Mouse (Mus musculus) gastrocnemius, adult 18-20 months (tissue): ENCODE measurements around the gene Shkbp1. TPM values are rescaled to one million over a fixed set of nuclear protein-coding genes. Genes with fewer than 3 reads are reported as not detected.

ENCODE experiments used
- DNase-seq: peaks from one replicate; pipeline ENCODE4 v3.0.0; 2021; ENCODE audit warnings: low spot score
- long read RNA-seq, 2 experiments: library from polyadenylated mRNA; stranded (forward); transcript quantifications; one replicate each; pipeline ENCODE4 v2.0.0; 2021
- total RNA-seq, 2 experiments: library from RNA; stranded (reverse); gene quantifications; 2 replicates each; pipeline ENCODE4 v1.2.3; 2021

The Shkbp1 gene
- 1 to 10 TPM; 2.2 to 3.0 TPM for total RNA-seq
- long read RNA-seq, experiment 1, transcript Shkbp1-201 (18 exons, 2,358 nt), result major isoform, 5 of 6 reads
- long read RNA-seq, experiment 1, partial matches to known transcripts, result 0 of 6 reads
- long read RNA-seq, experiment 1, other reads (novel, unspliced or antisense), result 1 of 6 reads
- long read RNA-seq, experiment 2, transcript Shkbp1-201 (18 exons, 2,358 nt), result major isoform, 5 of 8 reads
- long read RNA-seq, experiment 2, partial matches to known transcripts, result 0 of 8 reads
- long read RNA-seq, experiment 2, other reads (novel, unspliced or antisense), result 3 of 8 reads

DNA sequence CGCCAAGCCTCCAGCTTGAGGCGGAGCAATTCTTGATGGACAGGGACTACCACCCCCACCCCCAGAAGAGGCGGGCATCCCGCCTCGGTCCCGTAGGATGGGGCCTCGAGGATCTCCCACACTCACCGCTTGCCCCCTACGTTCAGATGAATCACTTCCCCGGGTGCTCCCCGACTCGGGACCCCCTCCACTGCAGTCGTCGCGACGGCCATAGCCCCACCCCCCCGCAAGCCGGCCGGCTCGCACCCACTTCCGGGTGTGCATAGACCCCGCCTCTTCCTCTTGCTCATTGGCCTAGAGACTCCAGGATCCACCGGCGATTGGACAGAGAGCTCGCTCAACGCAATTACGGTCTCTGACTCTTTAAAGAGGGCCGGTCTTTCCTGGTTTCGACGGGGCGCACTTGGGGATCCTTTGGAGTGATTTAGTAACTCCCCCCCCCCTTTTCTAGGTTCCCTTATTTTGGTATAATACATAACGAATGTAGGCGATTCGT is at the start of gene Shkbp1:
TSS of gene Shkbp1 (minus strand) at position 275 of the 496 bp plus-strand sequence.
- DNase-seq, result peak; percentile 88

DNA sequence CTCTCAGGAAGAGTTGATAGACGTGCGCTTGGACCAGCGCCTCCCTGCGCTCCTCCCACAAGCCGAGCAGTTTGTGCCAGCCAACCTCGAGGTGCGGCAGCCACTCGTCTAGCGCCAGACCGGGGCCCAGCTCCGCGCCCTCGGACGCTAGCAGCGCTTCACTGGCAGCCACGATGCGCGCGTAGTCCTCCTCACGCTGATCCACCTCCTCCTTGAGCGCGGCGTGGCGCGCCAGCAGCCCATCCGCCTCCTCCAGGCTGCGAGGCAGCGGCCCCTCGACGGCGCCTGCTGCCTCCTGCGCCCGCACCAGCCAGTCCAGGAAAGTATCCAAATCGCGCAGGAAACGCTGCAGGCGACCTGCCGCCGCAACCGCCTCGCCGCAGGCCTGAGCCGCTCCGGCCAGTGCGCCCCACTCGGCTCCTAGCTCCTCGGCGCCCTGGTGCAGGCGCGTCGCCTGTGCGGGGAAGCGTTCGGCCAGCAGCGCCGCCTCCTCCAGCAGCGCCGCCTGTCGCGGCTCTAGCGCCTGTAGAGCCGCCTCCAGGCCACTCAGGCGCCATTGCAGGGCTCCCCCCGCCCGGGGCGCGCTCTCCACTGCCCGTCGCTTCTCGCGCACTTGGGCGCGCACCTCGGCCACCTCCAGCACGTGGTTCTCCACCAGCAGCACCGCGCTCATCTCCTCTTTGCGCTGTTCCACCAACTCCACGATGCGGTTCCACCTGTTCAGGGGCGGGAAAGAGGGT is 48.6 kb upstream of the Shkbp1 start:
- no peak for DNase-seq

DNA sequence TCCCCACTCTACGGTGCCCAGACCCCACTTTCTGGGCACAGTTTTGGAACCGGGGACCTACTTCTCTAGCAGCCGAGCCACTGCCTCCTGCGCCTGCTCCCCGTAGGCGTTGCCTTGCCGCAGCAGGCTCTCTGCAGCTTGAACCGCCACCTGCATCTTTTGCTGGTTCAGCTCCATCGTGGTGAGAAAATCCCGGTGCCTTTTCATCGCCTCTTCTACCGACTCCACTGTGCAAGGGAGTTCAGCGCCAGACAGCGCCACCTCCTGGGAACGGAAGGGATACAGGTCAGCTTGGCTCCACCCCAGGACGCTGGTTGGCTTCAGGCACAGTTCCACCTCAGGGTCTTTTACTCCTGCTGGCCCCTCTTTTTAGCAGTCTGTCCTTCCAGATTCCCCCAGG is 46.9 kb upstream of the Shkbp1 start:
- peak; percentile 36 for DNase-seq

DNA sequence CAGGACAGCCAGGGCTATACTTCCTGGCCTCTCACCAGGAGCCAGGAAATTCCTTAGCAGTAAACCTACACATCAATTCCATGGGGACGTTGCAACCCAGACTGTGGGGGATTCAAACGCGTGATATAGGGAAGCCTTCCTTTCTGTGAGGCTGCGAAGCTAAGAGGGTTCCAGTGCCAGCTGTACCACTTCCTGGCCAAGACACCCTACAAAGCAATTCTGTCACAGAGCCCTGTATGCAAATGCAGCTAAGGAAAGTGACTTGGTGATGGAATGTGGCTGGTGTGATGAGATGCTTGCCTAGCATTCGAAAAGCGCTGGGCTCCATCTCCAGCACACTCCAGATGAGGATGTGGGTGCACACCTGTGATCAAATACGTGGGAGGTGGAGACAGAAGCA is 44.7 kb upstream of the Shkbp1 start:
- DNase-seq, result no peak

DNA sequence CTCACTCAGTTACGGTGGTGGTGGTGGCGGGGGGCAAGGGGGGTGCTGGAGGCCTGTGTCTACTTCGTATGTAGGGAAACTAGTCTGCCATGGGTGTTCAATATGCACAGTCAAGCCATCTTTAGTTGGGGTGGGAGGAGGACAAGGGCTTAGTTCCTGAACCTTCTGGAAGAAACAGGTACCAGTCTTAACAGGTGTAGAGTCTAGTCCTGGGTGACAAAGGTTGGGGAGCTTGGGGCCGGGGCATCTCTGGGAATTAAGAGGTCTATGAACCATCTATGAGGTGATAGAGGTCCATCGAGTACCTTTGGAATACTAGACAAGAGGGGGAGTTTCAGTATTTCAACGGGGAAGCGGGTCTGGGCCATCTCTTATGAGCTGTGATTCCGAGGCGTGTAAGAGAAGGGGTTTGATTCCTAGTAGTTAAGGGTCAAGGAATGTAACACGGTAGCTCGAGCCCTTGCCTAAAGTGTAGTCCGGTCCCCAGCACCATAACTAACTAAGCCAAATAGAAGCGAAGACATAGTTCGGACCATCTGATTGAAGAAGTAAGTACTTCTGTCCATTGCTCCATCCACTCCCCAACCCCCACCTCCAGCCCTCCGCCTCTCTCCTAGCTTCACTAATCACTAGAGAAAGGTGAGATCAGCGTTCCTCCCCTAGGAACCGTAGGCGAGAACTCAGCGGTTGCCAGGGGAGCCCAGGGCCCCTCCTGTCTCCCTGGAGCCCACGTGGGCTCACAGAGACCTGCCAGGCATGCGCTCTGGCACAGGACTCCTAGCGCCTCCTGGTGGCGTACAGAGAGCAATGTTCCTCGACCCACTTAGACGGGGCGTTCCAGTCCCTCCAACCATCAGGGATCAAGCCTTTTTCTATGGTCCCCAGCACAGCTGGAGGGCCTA is 41.5 kb upstream of the Shkbp1 start:
- DNase-seq, result no peak

DNA sequence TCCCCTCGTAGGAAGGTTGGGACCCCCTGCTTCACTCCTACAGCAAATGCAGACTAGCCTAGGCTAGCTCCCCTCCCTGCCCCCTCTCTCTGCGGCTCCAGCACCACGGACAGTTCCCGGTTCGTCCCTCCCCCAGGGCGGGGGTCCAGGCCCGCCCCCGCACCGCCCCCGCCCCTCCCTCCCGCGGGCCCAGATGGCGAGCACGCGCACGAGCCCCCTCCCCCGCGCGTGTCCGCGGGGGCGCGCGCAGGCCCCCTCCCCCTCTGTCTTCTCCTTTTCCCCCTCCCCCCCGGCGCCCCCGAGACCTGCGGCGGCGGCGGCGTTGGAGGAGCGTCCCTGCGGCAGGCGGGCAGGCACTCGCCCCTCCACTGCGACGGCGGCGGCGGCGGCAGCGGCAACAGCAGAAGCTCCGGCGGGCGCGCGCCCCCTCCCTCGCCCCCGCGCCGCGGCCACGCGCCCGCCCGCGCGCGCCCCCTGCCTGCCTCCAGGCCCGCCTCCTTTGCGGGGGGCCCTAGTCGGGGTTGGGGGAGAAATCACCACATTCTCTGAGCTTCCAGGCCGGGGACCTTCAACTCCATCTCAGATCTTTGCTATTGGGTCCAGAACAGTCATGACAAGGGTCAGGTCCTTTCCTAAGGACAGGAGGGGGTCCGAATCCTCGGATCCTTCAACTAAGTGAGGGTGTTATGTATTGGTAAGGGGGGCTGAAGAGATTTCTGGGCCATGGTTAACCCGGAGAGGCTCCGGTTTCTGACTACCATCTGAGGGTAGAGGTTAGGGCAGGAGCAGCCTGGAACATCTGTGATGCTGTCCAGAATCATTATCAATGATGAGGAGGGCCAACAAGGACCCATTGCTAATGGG is 40.6 kb upstream of the Shkbp1 start:
- DNase-seq, result no peak

DNA sequence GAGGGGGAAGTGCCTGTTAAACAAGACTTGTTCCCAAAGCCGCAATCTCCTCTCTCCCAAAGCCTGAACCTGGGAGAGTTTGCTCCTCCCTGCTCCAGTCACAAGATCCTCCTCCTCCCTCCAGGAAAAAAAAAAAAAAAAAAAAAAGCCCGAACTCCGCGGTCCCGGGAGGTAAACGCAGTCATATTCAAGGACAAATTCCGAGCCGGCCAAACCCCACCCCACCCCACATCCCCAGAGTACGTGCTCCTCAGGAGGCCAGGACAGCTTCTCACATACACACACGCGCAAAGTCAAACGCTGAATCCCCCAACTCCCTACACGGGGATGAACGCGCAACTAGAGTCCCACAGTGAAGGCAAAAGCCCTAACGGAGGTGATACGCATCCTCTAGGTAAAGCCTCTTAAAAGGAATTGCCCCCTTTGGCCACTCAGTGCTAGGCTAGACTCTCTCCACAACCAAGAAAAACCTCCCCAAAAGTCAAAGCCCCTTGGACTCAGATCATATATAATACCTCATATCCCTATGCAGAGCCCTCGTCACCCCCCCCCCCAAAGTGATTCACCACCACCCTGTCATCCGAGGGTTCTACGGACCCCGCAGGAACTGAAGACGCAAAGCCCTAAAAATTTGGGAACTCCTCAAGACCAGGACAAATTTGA is 39.8 kb upstream of the Shkbp1 start:
- no peak for DNase-seq

DNA sequence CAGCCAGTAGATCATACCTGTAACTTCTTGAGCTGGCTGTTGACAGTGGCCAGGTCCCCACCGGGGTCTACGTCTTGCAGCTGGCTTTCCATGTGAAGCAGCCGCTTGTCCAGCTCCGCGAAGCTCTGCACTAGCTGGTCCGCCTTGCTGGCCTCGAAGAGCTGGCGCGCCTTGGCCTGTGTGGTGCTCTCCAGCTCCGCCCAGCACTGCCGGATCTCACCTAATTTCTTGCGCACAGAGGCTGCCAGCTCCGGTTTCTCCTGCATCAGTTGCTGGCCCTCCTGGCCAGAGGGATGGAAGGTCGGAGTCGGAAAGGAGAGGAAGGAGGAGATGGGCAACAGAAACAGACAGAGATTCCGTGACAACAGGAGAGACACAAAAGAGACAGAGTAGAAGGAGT is 35.6 kb upstream of the Shkbp1 start:
- DNase-seq, result no peak

DNA sequence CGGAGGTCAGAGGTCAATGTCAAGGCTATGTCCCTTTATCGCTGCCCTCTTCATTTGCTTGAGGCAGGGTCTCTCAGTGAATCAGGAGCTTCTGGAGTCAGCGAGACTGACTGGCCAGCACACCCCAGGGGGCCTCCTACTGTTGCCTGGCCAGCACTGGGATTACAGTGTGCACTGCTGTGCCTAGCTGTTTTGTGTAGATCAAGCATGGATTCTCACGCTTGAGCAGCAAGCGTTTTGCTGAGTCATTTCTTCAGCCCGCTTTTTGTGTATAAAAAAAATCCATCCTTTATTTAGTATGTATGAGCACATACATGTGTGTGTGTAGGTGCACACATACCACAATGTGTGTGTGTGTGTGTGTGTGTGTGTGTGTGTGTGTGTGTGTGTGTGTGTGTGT is 33.4 kb upstream of the Shkbp1 start:
- DNase-seq, result no peak

DNA sequence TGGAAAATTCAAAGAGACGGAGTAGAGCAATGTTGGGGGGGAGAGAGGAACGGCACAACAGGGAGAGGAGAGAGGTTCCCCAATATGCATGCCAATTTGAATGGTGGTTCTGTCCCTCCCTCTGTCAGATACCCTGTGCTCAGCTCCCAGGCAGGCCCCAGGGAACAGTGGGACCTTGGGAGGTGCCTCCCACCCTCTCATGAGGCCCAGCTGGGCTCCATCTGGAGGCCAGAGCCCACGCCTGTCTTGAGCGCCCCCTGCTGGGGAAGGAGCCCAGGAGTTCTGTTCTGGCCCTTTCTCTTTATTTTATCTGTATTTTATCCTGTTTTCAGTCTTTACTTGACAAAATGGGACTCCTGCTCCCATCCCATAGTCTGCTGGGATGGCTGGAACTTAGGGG is 28.9 kb upstream of the Shkbp1 start:
- DNase-seq, result peak; percentile 55

DNA sequence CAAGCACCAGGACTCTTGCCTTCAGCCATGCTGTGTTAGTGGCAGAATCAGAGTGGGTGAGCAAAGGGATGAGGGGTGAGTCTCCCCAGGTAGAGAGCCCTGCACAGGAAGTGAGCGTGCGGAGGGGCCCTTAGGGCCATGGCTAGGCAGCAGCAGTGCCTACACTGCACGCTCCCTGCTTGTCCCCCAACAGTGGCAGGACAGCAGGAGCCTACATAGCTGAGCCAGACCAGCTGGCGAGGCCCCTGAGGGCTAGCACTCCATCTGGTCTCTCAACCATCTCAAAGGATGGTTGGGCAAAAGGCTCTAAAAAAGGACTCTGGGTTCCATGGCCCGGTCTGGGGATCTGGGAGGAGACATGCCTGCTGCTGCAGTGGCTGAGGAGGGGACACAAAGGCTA is 28.3 kb upstream of the Shkbp1 start:
- no peak for DNase-seq

DNA sequence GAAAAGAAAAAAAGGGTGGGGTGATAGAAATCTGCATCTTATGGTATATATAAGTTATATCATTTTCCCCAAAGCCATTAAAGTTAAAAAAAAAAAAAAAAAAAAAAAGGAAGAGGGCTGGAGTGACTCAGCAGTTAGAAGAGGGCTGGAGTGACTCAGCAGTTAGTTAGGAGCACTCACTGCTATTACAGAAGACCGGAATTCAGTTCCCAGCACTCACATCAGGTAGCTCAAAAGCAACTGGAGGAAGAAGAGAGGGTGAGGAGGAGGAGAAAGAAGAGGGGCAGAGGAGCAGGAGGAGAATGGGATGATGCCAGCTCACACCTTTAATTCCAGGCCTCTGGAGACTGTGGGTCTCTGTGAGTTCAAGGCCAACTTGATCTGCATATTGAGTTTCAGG is 27.4 kb upstream of the Shkbp1 start:
- DNase-seq, result no peak

DNA sequence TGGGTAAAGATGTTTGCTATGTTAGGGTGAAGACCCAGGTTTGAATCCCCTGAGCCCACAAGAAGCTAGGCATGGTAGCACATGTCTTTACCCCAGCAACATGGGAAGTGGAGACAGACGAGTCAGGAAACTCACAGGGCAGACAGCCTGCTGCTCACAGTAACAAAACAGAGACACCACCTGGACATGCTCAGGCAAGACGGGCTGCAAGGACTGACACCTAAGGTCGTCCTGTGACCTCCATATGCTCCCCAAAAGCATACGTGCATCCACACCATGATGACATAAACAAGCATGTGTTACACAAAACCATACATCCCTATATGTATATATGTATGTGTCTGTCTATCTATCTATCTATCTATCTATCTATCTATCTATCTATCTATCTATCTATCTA is 25.7 kb upstream of the Shkbp1 start:
- DNase-seq, result no peak

DNA sequence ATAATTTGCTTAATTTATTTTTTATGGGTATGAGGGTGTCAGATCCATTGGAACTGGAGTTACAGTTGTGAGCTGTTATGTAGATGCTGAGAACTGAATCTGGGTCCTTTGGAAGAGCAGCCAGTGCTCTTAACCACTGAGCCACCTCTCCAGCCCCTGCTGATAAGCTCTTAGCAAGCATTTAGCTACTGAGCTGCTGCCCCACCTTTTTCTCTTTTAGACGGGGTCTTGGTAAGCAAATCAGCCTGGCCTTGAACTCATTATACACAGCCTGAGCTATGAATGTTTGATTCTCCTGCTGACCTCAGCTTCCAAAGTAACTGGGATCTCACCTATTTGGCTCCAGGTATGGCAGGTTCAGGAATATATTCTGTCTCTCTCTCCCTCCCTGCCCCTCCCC is 25.2 kb upstream of the Shkbp1 start:
- no peak for DNase-seq

DNA sequence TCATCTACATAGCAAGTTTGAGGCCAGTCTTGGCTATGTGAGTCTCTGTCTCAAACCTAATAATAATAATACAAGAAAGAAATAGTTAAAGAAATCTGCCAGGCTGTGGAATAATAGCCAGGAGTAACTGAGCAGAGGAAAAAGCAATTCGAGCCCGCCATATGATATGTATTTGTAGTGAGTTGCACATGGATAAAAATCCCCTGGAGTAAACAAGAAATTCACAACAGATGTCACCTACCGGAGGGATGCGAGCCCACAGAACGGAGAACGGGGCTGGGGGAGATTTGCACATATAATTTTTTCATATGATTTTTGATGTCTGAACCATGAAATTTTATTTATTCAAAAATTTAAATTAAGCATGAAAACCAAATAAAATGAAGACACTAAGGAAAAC is 24.0 kb upstream of the Shkbp1 start:
- no peak for DNase-seq

DNA sequence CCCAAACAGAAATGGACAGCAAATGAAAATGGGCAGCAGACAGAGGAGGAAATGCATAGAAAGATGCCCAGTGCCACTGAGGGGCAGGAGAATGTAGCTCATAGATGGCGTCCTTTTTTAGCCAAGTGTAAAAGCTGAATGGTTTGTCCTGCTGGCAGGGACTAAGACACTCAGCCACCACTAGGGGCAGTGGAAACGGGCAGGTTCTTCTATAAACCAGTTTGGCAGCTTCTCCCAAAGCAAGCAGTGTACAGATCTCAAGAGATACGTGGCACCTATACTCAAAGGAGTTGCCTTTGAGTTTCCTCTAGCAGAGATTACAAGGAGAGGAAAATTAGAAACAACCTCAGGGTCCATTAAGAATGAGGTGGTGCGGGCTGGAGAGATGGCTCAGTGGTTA is 22.6 kb upstream of the Shkbp1 start:
- DNase-seq, result no peak

DNA sequence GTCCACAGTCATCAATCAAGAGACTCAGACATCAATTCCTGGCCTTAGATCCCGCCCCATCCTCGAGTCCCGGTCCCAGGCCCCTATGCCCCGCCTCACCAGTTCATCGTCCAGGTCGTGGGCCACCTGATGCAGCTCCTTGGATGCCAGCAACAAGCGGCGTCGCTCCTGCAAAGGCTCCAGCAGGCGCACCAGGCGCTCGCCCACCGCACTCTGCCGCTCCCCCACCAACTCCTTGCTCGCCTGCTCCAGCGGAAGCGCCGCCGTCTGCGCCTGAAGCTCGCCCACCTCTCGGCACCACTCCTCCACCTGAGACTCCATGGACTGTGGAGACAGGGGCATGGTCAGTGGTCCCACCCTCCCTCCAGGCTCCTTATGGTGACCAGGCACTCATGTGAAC is 19.5 kb upstream of the Shkbp1 start:
- no peak for DNase-seq

DNA sequence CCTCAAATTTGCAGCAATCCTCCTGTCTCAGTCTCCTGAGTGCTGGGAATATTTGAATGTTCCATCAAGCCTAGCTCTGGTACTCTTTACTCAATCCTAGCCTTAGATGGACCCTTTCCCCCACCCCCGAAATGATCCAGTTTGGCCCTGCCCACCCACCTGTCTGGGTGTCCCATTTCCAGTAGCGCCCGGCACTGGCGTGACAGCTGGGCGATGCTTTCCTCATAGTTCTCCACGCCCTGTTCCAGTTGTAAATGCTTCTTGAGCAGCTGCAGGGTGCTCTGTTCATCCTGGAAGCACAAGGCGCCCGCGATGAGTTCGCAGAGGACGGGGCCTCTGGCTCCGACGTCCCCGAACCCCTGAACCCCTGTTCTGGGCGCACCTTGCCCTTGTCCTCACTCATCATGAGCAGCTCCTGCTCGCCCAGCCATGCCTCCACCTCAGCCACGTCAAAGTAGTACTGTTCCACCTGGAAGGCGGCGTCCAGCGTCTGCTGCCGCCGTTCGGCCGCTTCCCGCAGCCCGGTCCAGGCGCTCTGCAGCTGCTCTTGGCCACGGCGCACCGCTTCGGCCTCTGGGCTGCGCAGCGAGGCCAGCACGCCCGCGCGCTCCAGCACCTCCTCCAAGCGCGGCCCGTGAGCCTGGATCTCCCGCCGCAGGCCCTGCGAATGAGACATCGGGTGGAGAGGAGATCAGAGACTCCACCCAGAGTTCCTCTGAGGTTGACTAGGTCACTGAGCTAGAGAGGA is 16.1 kb upstream of the Shkbp1 start:
- DNase-seq, result no peak

DNA sequence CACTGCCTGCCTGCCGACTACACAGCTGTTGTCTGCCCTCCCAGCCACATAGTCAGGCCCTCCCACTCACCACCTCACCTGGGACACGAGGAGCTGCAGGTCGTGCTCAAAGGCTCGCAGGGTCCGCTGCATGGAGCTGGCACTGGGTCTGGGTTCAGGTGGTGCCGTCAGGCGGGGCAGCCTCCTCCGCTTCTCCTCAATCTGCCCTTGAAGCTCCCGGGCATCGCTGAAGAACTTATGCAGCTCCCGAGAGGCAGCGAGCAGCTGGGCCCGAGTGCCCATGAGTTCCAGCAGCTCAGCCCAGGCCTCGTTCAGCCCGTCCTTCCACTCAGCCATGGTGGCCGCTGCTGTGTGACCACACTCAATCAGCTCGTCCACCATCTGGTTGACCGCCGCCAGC is 13.3 kb upstream of the Shkbp1 start:
- no peak for DNase-seq

DNA sequence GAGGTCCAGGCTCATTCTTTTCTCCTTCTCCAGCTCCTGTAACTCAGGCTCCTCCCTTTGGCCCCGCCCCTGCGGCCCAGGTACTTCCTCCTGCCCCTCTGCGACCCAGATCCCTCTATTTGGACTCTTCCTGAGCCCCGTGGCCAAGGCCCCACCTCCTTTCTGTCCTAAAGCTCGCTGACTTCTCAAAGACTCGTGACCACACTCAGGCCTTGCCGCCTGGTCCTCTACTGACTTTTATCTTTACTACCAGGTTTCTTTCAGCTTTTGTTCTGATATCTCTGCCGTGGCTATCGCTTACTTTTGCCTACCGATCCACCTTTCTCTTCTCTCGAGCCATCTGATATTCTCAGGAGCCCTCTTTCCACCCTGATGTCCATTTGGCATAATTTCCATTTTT is 12.2 kb upstream of the Shkbp1 start:
- DNase-seq, result no peak
